Mouse (Mus musculus) CH12.LX (cell line): Measurements from ENCODE around the gene St6galnac1.

Source experiments
- CTCF ChIP-seq, 2 experiments: IDR thresholded peaks in 1 of 2; conservative IDR thresholded peaks in 1 of 2; 2 replicates each; pipeline ENCODE4 v1.5.1; 2011 to 2012; ENCODE audit warnings: low read depth in 2 of 2, low read length in 2 of 2, improper control_type of control experiment in 1 of 2, inconsistent platforms in 1 of 2, mild to moderate bottlenecking in 1 of 2, moderate library complexity in 1 of 2
- EP300 ChIP-seq: IDR thresholded peaks from 2 replicates; pipeline ENCODE4 v1.6.1; 2011; ENCODE audit warnings: low read length, improper control_type of control experiment
- GABPA ChIP-seq: IDR thresholded peaks from 2 replicates; pipeline ENCODE4 v1.6.1; 2012; ENCODE audit warnings: low read depth, low read length, improper control_type of control experiment, inconsistent platforms; ENCODE audit not compliant: insufficient replicate concordance
- IRF4 ChIP-seq: IDR thresholded peaks from 2 replicates; pipeline ENCODE4 v1.6.1; 2014; ENCODE audit warnings: low read depth, mild to moderate bottlenecking, inconsistent platforms, low read length, improper control_type of control experiment
- POLR2A ChIP-seq: IDR thresholded peaks from 2 replicates; pipeline ENCODE4 v1.6.1; 2011; ENCODE audit warnings: low read depth, mild to moderate bottlenecking, improper control_type of control experiment, low read length
- ZMIZ1 ChIP-seq: IDR thresholded peaks from 2 replicates; pipeline ENCODE4 v1.6.1; 2012; ENCODE audit warnings: low read depth, mild to moderate bottlenecking, inconsistent platforms, low read length, improper control_type of control experiment

DNA sequence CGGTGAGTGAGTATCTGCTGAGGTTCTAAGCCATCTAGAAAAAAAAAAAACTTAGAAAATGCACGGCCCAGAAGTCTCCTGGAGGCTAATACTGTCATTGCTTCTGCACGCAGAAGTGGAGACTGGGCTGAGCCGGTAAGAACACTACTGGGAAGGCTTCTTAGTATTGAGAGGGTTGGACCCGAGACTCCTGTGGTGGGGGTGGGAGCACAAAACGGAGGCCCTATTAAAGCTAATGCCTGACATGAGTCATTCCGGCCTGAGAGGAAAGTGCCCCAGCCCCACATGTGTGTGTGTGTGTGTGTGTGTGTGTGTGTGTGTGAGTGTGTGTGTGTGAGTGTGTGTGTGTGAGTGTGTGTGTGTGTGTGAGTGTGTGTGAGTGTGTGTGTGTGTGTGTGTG is 31.8 kb upstream of the St6galnac1 start:
- no peak for TF ChIP-seq GABPA
- no peak for TF ChIP-seq CTCF (conservative IDR thresholded peaks at IDR 0.05 in 1 of 2, IDR thresholded peaks at IDR 0.05 in 1 of 2; ENCODE audit: low read depth in 2 of 2, low read length in 2 of 2)
- no peak for TF ChIP-seq EP300
- no peak for TF ChIP-seq POLR2A
- TF ChIP-seq ZMIZ1: no peak
- no peak for TF ChIP-seq IRF4
